Mouse (Mus musculus) forelimb bud, embryonic 11.5 days (tissue): ENCODE measurements around the gene Uox.
A peak's percentile ranks its signal among the peaks of the same experiment; 100 is the strongest.

ENCODE experiments used
- DNase-seq: peaks from one replicate; pipeline ENCODE4 v3.0.0-alpha.2; 2012; ENCODE audit warnings: low read depth, low spot score

Gene Uox

DNA sequence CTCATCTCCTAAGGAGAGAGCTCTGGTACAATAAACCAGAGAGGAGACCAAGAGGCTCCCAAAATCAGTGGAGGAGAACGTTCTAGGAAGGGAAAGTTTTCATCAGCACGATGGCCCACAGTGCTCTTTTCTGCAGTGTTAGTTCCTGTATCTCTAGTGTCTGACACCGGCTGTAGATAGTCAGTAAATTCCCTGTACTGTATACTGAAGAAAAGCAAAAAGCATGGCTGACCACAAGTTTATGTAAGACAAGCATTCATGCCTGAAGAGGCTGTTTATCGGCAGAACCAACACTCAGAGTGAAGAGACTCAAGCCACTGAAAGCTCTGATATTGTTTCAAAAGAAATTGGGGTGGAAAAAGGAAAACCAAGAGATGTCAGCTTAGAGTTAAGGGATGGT is 13.3 kb downstream of the Uox start:
- DNase-seq: no peak

DNA sequence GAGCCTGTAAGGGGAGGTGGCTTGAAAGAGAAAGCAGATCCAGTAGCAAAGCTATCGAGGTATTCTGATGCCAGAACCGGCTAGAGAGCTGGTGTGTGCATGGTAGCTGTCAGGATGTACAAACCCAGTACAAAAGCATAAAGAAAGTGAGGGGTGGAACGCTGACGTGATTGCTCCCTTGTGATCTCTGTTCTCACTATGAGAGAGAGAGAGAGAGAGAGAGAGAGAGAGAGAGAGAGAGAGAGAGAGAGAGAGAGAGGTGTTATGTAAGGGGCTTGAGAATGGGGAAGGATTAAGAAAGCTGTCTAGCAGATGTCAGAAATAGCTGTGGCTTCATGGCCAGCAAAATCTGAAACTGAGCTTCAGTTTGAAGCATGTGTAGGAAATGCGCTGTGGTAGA is 13.7 kb downstream of the Uox start:
- DNase-seq: no peak

DNA sequence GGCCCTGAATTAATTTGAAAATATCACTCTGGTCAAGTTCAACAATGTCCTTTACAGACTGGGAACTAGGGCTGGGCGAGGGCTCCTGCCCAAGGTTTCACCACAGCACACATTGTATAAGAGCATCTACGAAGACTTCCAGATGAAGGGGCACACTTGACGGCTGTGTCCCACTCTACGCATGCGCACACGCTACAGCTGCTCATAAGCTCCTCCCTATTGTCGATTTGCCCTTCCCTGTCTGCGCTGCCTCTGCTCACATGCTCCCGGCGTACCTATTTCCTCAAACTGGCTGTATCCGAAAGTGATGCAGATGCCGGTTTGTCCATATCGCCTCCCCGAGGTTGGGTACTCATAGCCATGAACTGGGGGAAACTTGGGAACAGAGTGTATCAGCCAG is 16.4 kb downstream of the Uox start:
- no peak for DNase-seq

DNA sequence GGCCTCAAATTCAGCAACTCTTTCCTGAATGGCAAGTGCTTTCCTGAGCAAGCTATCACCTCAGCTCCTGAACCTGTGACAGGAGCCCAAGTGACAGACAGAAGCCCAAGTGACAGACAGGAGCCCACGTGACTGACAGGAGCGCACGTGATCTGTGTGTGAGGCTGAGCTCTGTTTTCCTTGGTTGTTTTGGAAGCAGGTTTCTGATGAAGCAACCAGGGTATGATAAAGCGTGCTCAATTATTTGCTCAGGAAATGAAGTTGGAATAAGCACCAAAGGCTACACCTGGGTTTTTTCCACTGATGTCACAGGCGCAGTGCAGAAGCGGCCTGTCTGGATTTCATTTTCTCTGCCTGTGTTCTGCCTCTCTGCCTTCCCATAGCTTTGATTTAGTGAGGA is 19.3 kb downstream of the Uox start:
- DNase-seq: peak; percentile 33

DNA sequence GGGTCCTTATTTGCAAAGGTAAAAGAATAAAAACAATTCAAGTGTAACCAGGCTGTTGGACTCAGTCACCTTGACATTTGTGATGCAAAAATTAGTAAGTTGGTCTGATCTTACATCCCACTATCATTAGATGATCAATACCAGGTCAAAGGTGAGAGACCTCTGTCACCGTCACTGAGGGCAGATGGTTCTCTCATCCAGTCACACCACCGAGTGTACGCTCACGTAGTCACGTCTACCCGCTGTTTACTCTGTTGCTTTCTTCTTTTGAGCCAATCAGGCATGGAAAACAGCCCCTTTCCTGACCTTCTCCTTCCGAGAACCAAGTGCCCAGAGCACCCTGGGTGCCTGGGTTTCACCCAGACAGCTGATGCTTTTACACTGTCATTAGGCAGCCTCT is 20.9 kb downstream of the Uox start:
- DNase-seq: no peak

DNA sequence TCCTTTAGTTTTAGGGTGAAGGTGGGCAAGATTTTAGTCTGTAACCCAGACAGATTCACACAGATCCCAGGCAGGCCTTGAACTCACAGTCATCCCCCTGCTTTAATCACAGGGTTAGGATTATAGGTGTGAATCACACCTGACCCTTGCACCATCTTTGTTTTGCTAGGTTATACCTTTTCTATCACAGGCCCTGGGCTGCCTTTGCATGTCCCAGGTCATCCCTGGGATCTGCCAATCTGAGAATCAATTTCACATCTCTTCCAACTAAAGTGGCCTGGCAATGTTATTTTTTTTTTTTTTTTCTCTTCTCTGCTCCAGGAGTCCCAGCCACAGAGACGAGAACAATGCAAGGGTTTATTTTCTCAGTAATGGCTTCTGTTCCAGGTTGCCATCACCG is 21.4 kb downstream of the Uox start:
- no peak for DNase-seq

DNA sequence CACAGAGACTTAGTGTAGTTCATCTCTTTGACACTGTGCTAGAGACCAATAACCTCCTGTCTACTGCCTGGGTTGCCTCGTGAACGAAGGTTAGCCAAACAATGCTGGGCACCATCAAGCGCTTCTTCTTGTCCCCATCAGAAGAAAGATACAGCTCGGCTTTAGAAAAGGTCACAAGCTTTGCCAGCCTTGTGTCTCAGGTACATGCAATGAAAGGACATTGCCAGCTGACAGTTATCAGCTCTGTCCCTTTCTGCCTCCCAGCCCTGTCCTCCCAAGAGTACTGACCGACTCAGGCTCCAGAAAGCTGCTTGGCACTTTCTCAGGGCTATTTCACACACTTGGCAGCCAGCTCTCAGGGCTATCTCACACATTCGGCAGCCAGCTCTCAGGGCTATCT is 25.2 kb downstream of the Uox start:
- DNase-seq: no peak

DNA sequence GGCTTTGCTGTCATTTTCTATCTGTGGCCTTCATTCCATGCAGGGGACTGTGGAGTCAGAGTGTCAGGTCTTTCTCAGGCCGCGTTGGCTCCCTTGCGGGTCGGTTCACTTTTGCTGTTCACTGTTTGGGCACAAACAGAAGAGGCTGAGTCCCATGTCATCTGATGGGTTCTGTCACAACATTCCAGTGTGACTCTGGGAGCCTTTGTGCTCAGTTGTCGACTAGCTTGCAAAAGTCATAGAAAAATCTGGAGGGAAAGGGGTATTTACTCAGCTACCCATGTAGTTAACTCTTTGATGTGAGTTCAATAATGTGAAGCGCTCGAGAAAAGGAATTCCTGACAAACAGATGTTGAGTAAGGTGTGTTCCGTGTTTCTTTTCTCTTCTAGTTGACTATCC is 26.2 kb downstream of the Uox start:
- no peak for DNase-seq

DNA sequence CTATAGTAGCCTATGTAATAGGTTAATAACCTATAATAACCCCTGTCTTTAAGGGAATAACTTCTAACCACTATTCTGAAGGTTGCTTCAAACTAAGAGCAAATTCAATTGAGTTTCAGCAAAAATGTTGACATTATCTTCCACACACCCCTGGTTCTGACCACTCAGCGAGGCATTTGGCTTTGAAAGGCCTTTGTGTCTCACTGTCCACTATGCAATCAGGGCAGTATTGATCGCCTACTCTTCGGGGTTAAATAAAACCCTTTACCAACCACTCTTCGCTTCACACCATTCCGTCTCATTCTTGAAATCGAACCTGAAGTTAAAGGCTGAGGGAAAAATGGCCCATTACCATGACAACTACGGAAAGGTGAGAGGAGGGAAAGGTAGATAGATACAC is 26.6 kb downstream of the Uox start:
- no peak for DNase-seq

DNA sequence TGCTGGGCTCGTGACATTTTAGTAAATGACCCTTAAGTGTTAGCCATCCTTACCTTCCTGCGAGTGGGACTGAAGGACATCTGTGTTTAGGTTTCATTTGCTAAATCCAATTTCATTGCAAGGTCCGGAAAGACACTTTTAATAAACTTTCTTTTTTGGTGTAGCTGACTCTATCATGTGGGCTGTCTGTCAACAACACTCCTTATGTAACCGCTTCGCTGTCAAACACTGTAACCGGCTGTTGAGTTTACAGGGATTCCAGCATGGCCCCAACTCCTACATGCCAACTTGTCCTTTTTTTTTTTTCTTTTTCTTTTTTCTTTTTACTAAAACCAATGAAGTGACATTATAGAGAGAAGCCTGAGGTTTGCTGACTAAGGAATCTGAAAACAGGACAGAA is 28.2 kb downstream of the Uox start:
- no peak for DNase-seq

DNA sequence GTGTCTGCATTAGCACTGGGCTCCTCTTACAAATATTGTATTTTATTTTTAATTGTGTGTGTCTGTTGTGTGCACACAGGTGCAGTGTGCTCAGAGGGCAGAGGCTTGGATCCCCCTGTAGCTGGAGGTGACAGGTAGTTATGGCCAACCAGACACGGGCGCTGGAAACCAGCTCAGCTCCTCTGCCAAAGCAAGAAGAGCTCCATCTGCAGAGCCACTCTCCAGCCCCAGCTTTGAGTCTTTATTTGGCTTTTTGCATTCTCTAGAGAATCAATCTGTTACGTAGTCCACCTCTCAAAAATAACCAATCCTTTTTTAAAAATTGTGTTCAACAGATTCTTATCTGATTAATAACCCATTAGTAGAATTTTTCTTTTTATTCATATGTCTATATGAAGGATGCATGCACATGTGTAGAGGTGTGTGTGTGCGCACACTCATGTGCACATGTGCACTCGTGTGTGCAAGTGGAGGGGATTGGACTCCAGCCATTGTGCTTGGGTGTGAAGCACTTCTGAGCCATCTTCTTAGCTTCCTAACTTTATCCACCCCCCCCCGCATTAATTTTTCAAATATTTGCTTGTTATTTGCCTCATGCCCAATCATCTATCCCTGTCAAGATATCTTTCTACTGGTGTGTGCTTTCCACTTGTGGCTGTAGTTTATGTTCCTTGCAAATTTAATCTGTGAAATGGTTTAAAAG is 29.1 kb downstream of the Uox start:
- DNase-seq: no peak

DNA sequence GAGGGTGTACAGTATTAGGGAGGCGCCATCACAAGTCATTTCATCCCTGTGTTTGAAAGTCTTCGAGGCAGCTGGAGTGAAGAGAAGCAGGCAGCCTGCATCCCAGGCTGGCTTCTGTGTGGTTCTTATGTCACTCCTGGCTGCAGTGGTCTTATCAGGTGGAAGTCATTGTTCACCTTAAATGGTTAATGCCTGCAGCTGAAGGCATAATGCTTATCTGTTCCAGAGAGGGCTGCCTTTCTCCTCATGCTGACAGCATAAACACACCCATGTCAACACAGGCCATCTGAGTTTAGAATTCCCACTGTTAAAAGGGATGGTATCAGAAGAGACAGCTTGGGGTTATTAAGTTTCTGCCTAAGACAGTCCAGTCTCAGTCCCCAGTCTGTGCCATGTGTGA is 31.0 kb downstream of the Uox start:
- DNase-seq: no peak

DNA sequence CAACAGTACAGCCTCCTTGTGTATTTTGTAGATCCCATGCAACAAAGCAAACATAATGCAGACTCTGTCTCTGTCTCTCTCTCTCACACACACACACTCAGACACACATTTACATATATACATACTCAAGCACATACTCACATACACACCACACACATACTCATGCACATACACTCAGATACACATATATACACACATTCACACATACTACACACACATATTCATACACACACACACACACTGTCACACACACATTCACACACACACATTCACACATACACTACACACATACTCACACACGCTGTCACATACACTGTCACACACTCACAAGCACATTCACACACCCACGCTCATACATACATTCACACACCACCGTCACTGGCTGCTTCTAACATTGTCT is 32.3 kb downstream of the Uox start:
- DNase-seq: no peak

DNA sequence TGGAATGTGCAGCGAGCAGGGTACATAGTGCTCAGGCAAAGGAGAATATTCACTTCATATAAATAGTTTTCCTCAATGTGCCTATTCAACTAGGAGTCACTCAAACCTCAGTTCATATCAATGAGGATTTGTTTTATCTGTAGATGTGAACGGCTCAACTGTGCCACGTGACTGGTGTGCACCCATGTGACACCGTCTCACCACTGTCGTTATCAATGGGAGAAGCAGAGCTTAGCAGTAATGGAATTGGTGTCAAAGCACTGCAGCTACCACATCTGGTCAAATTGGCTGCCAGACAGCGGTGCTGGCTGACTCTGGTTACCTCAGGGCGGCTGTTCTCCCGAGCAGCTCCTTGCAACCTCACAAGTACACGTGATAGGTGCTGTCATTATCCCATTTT is 34.4 kb downstream of the Uox start:
- DNase-seq: no peak

DNA sequence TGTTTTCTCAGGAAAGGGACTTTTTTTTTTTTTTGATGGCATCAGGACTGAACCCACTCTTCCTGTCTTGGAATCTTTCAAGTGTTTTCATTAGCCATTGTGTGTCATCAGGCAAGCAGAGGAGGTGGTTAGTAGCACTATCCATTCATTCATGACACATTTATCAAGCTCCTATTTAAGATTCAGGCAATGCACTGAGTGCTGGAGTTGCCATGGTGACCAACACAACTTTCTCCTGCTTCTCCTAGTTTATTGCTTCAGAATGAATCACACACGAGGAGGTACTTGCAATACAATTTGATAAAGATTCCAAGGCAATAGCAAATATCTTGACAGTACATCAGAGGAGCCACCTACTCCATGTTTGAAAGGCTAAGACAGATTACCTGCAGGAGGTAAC is 37.1 kb downstream of the Uox start:
- no peak for DNase-seq

DNA sequence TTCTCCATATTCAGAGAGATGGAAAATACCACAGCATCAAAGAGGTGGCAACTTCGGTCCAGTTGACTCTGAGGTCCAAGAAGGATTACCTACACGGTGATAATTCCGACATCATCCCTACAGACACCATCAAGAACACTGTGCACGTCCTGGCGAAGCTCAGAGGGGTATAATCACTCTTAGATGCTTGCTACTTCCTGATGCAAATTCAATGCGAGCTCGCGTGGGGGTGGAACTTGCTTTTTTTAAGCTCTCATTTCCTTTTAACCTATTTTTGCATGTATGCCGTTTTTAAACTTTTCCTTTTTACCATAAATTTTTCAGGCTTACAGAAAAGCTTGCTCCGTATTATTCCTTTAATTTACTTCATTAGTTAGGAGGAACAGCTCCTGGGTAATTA is 40.1 kb downstream of the Uox start:
- DNase-seq: no peak

DNA sequence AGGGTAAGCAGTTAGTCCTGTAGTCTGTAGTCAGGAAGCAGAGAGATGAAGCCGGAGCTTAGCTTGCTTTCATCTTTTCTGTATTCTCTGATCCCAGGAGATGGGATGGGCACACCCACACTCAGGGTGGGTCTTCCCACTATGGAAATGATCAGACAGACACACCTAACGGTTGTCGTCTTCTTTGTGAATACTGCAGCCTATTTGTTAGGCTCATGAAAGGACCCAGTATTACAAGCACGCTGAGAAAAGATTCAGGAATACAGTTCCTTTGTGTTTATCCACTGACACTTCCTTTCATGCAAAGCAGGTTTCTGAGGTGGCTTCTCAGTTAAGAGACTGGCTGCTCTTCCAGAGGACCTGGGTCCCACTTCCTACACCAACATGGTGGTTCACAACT is 41.0 kb downstream of the Uox start:
- DNase-seq: no peak

DNA sequence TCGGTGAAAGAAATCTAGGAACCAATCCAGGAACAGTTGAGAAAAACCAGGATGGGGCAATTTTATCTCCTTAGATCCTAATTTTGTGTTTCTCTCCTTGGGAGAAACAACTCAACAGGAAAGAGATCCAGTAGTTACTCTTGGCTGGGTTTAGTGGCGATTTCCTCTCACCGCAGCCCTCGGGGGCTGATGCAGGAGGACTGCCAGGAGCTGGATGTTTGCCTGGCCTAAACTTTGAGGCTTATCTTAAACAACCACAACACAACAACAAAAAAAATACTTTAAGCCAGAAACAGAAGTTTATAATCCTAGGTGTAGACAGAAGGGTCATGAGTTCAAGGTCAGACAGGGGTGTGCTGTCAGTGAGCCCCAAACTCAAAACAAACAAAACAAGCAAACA is 41.6 kb downstream of the Uox start:
- no peak for DNase-seq

DNA sequence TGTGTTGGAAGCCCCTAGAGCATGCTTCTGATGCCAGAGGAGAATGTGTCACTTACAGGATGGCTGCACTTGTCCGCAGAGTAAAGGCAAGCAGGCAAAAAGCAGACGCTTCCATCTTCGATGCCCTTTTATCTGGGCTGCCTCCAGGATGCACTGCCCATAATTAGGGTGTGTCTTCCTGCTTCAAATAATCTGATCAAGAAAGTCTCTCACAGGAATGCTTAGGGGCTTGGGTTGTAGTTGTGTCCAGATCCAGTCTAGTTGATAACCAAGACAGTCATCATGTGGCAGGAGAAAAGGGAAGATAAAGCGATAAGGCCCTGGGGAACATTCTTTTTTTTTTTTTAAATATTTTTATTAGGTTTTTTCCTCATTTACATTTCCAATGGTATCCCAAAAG is 45.3 kb downstream of the Uox start, which contains the start of gene Dnase2b:
TSS of gene Dnase2b (minus strand) at position 101 of the 400 bp plus-strand sequence.
- no peak for DNase-seq

DNA sequence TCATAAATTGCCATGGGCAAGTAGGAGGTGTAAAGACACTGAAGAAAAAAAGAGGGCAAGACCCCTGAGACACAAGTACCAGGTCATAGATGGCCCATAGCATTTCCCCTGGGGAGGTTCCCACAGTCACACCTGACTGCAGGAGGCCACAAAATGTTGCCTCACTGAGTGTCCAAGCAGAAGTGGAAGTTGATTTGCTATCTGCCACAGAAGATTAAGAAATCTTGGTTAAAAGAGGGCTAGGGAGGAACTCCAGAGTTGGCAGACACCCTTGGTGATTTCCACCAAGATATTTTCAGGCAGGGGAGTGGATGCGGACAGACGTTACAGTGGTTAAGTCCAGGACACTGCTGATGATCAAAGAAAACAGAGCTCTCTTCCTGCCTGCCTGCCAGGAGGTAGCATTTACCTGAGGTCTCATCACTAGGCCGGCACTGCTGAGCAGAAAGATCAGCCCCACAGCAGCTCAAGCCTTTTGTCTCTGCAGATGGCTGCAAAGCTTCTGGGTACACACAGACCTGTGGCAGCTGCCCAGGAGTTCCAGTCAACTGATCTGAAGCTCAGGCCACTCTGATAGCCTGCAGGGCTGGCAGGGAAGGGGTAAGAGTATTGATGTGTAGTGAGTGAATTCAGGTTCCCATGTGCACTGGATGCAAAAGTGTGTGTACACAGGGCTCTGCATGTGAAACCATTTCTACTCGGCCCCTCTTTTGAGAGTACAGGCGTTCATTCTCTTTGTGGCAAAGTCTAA is 46.5 kb downstream of the Uox start:
- no peak for DNase-seq

DNA sequence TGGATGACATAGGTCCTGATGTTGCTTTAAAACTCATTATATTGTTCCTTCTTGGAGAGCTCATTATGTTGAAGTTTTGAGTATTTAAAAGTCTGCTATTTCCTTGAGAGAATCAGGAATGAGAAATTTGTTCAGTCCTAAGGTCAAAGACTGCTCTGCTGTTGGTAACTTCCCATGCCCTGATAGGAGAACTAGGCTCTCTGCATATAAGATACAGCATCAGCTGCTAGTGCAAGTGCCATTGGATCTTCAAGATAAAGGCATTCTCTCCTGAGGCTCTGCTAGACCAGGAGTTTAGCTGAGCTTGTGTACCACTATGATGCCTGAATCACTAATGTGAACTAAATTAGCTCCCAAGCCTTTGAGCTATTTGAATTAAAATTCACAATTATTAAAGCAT is 47.7 kb downstream of the Uox start:
- no peak for DNase-seq

DNA sequence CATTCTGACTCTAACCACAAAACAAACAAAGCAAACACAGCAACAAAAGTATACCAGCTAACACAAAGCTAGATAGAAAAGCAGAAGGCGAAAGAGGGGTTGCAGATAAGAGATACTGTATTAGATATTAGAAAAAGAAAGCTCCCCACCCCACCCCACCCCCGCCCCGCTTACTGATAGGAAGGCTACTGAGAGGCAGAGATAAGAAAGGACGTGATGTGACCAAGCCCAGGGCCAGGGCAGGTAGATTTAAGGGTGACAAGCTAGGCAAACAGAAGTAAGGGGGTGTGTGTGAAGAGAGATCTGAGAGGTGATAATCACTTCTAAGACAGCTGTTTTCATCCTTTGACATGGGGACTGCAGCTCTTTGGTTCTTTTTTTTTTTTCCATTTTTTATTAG is 48.1 kb downstream of the Uox start:
- DNase-seq: no peak

DNA sequence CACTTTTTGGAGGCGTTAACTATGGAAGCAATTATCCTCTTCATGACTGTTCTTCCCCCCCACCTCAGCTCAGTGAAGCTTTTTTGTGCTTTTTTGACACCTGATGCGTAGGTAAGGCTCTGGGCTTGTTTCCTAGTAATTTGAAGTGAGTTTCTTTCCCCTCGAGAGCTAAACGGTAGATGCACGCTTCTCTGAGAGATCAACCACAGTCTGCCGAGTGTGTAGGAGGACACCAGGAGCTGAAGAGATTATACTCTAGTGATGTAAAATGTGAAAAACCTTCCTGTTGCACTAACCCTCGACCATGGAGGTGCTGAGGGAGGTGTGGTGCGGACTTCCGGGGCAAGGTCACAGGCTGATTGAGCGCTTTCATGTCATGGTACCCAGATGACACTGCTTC is 49.9 kb downstream of the Uox start:
- no peak for DNase-seq
